Mouse (Mus musculus): Measurements from ENCODE around the gene Dnajc16. TPM values are rescaled to one million over a fixed set of nuclear protein-coding genes. Genes with fewer than 3 reads are reported as not detected.

Dnajc16 gene
- polyA plus RNA-seq, 1 experiment = 12.0 TPM

DNA sequence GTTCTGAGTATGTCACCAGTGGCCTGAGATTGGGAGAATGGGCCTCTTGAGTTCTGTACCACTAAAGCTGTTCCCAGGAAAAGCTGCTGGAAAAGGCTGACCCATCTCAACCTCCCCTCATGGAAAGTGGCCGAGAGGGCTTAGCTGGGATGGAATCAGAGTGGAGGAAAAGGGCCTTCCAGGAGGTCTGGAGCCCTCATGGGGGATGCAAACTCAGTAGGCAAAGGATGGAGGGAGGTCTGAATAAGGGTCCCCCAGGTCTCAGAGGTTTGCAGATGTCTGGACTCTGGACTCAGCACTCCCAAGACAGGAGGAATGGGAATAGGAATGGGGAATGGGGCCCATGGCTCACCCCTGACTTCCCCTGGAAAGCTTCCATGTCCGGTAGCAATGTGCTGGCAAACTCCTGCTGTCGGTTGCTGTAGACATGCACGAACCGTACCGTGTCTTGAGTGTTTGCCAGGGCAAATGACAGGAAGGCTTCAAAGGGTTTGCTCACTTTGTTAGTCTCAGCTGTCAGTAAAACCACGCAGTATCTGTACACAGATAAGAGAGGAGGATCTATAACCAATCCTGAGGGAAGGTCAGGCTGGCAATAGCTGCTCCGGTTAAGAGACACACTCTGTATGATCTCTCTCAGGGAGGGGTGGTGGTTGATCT is 21.1 kb downstream of the Dnajc16 start:
- WGBS = 70% methylated on average over 8 of the region's 8 CpGs
- H3K4me1 ChIP-seq (ENCODE audit: control insufficient read depth, insufficient read depth, low read length) = 0 out of 2 replicates have a peak, but pooled peaks cover 2% of the 10 kb centered on the region
- no peak for TF ChIP-seq POLR2A (IDR thresholded peaks at IDR 0.05; ENCODE audit: borderline replicate concordance, extremely low read depth, low read depth, low read length)
- TF ChIP-seq CTCF (IDR thresholded peaks at IDR 0.05; ENCODE audit: insufficient read depth, low read length) = no peak
- no peak for DNase-seq
- no peak overlapping the region for H3K4me3 ChIP-seq (replicated peaks; ENCODE audit: extremely low read depth, low read depth, low read length)

DNA sequence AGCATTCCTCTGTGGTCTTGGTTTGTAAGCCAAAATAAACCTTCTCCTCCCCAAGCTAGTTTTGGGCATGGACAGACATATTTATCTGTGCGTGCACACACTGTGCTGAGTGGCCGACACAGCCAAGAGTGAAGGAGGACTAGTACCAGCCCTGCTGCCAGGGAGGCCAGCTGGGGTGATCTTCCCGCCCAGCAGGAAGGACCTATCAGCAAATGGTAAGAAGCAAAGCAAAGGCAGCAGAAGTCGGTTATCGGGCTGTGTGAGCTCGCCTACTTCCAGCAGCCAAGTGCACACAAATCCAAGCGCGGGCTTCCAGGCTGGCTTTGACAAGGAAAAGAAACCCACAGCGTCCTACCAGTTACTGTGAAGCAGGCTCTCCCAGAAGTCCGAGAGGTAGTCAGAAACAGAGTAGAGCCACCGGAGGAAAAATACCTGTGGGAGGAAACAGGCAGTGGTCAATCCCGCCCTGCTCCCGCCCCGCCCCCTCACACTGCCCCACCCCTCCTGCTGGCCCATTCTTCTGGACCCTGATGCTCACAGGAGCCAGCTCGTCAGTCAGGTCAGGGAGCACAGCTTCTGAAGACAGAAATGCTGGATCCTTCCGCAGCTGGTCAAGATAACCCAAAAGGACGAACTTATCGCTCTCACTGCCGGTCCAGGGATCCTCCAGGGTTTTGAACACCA is 23.2 kb downstream of the Dnajc16 start:
- H3K4me1 ChIP-seq (ENCODE audit: control insufficient read depth, insufficient read depth, low read length) = 0 out of 2 replicates have a peak, but pooled peaks cover 2% of the 10 kb centered on the region
- TF ChIP-seq POLR2A (IDR thresholded peaks at IDR 0.05; ENCODE audit: borderline replicate concordance, extremely low read depth, low read depth, low read length) = peak; percentile 19; the same call in 1 of the 2 replicates
- TF ChIP-seq CTCF (IDR thresholded peaks at IDR 0.05; ENCODE audit: insufficient read depth, low read length) = no peak
- peak; percentile 33 for DNase-seq
- H3K4me3 ChIP-seq (replicated peaks; ENCODE audit: extremely low read depth, low read depth, low read length) = no peak overlapping the region
- WGBS = 59% methylated on average over 19 of the region's 19 CpGs

DNA sequence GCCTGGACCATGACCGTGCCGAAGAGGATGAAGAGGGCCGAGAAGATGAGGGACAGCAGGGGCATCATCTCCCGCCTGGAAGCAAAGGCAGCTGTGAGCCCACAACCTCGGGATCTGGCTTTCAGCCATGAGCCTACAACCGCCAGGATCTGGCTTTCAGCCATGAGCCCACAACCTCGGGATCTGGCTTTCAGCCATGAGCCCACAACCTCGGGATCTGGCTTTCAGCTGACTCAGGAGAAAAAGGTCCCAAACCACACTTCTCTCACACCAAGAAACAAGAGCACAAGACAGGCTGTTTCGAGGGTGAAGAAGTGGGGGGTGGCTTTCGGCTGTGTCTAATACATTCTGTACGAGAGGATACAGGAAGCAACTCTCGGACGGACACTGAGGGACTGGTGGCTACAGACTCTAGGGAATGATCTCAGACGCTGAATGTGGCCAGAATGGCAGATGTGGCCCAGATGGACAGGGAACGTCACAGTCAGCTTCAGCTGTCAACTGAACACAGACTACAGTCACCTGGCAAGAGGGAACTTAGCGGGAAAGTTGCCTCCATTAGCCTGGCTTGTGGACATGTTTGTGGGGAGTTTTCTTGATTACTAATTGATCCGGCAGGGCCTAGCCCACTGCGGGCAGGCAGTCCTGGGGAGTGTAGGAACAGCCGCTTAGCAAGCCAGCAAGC is 23.9 kb downstream of the Dnajc16 start:
- WGBS = 37% methylated on average over 19 of the region's 19 CpGs
- Histone ChIP-seq H3K4me1 (ENCODE audit: control insufficient read depth, insufficient read depth, low read length) (0 out of 2 replicates have a peak, but pooled peaks cover 2% of the 10 kb centered on the region), H3K4me3 (replicated peaks; ENCODE audit: extremely low read depth, low read depth, low read length) (no peak overlapping the region)
- no peak for TF ChIP-seq POLR2A (IDR thresholded peaks at IDR 0.05; ENCODE audit: borderline replicate concordance, extremely low read depth, low read depth, low read length)
- TF ChIP-seq CTCF (IDR thresholded peaks at IDR 0.05; ENCODE audit: insufficient read depth, low read length) = no peak
- no peak for DNase-seq

DNA sequence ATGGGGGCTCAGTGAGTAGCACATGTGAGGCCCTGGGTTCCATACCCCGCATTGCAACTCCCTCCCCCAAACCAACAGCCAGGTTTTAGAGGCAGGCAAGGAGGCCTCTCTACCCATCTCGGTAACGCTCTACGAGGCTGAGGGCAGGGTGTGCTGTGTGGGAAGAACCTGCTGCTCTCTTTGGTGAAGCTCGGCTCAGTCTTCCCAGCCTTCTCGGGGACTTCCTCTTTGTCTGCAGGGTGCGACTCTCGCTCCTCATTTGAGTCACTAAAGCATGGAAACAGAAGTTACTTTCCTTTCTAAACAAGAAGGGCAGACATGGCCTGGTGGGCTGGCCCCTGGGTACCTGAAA is 24.4 kb downstream of the Dnajc16 start:
- 63% methylated on average over 8 of the region's 8 CpGs for WGBS
- Histone ChIP-seq H3K4me1 (ENCODE audit: control insufficient read depth, insufficient read depth, low read length) (0 out of 2 replicates have a peak, but pooled peaks cover 2% of the 10 kb centered on the region), H3K4me3 (replicated peaks; ENCODE audit: extremely low read depth, low read depth, low read length) (no peak overlapping the region)
- no peak for TF ChIP-seq CTCF (IDR thresholded peaks at IDR 0.05; ENCODE audit: insufficient read depth, low read length)
- no peak for DNase-seq

DNA sequence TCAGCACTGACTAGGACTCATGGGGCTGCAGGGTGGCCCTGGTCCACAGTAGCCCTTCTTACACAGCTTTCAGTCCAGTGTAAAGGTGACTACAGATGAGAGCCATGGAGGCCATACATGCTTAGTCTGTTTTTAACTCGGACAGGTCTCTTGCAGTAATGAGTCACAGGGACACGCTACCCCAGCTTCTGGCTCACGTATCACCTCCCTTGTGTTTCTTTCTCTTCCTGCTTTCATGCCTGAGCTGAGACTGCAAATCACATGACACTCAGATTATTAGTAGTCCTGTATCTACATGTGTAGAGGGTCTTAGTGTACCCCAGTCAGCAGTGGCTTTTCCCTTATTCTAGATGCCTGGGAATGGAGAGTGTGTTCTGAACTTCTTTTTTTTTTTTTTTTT is 25.7 kb downstream of the Dnajc16 start:
- H3K4me1 ChIP-seq (ENCODE audit: control insufficient read depth, insufficient read depth, low read length) = 0 out of 2 replicates have a peak, but pooled peaks cover 2% of the 10 kb centered on the region
- 90% methylated on average over 3 of the region's 3 CpGs for WGBS
- TF ChIP-seq CTCF (IDR thresholded peaks at IDR 0.05; ENCODE audit: insufficient read depth, low read length) (no peak), POLR2A (IDR thresholded peaks at IDR 0.05; ENCODE audit: borderline replicate concordance, extremely low read depth, low read depth, low read length) (no peak)
- DNase-seq = no peak
- H3K4me3 ChIP-seq (replicated peaks; ENCODE audit: extremely low read depth, low read depth, low read length) = no peak overlapping the region

DNA sequence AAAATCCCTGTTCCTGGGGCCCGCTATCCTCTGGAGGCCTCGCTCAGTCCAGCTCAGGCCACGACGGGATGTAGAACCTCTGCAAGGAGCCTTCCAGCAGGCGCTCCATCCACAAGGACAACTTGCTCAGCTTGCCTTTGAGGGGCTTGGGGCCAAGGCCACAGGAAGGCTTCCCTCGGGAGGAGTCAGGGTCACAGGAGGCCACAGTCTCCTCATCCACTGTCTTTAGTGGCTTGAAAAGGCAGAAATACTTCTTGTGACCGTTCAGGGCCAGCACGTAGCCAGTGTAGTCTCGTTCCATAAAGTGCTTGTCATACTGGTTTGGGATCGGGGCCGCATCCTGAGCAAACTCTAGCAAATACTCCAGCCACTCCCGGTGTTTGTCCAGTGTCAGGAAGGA is 27.3 kb downstream of the Dnajc16 start:
- TF ChIP-seq POLR2A (IDR thresholded peaks at IDR 0.05; ENCODE audit: borderline replicate concordance, extremely low read depth, low read depth, low read length) (no peak), CTCF (IDR thresholded peaks at IDR 0.05; ENCODE audit: insufficient read depth, low read length) (no peak)
- no peak for DNase-seq
- Histone ChIP-seq H3K4me3 (replicated peaks; ENCODE audit: extremely low read depth, low read depth, low read length) (no peak overlapping the region), H3K4me1 (ENCODE audit: control insufficient read depth, insufficient read depth, low read length) (0 out of 2 replicates have a peak, but pooled peaks cover 2% of the 10 kb centered on the region)
- WGBS = 74% methylated on average over 12 of the region's 12 CpGs

DNA sequence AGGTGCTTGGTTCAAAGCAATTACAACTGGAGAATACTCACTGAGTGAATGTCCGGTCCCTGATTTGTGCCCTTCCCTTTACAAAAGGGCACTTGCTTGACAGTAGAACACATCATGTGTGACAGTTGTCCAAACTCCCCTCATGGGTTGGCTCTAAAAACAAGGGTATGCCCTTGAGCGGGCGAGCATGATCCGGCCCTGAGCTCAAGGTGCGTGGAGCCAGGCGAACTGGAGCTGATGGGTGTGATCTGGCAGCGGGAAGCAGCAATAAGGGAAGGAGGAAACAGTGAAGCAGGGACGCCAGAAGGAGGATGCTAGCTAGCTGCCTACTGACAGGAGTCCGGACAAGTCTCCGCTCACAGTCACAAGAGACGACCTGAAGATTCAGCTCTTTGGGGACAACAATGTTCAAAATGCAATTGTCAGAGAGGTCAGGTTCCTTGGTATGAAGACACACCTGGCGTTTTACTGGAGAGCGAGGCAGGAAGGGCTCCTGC is 28.6 kb downstream of the Dnajc16 start:
- Histone ChIP-seq H3K4me3 (replicated peaks; ENCODE audit: extremely low read depth, low read depth, low read length) (no peak overlapping the region), H3K4me1 (ENCODE audit: control insufficient read depth, insufficient read depth, low read length) (0 out of 2 replicates have a peak, but pooled peaks cover 2% of the 10 kb centered on the region)
- DNase-seq = no peak
- WGBS = 91% methylated on average over 13 of the region's 13 CpGs
- TF ChIP-seq POLR2A (IDR thresholded peaks at IDR 0.05; ENCODE audit: borderline replicate concordance, extremely low read depth, low read depth, low read length) = no peak
- TF ChIP-seq CTCF (IDR thresholded peaks at IDR 0.05; ENCODE audit: insufficient read depth, low read length) = no peak

DNA sequence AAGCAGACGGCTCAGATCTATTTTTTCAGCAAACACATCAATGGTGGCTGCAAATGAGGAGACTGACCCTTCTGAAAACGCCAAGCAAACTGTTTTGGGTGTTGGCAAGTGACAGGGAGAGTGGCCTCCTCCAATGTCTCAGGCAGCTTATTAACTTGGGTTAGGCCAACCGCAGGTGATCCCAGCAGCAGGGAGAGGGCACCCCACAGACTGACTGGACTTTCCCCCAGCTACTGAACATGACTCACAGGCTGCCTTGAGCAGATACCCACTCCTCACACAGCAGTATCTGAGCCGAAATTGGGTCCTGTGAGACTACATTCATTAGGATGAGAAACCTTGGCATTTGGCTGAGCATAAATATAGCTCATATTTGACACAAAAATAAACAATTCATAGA is 29.8 kb downstream of the Dnajc16 start:
- Histone ChIP-seq H3K4me3 (replicated peaks; ENCODE audit: extremely low read depth, low read depth, low read length) (no peak overlapping the region), H3K4me1 (ENCODE audit: control insufficient read depth, insufficient read depth, low read length) (no peaks in the 10 kb centered on the region)
- 84% methylated on average over 4 of the region's 4 CpGs for WGBS
- TF ChIP-seq POLR2A (IDR thresholded peaks at IDR 0.05; ENCODE audit: borderline replicate concordance, extremely low read depth, low read depth, low read length) (no peak), CTCF (IDR thresholded peaks at IDR 0.05; ENCODE audit: insufficient read depth, low read length) (no peak)
- DNase-seq = no peak

DNA sequence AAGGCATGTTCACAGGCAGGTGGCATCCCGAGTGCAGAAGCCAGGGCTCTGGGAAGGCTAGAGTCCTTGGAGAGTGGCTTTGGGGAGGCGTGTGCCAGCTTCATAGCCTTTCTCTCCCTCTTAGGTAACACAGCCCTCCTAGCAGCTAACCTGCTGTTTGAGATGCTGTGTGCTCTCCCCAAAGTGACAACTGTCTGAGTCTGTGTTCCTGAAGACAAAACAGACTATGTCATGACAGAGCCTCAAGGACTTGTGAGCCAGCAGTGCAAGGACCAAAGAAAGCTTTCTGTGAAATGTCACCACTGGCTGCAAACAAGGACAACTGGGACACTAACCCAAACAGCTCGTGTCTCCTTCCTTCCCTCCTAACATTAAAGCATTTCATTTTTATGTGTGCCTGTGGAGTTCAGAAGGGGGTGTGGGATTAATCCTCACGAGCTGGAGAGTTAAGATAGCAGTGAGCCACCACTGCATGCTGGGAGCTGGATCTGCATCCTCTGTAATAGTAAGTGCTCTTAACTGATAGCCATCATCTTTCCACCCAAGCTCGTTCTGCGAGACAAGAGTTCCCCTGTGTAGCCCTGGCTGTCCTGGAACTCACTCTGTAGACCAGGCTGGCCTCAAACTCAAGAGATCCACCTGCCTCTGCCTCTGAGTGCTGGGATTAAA is 31.7 kb downstream of the Dnajc16 start:
- no peak for DNase-seq
- Histone ChIP-seq H3K4me3 (replicated peaks; ENCODE audit: extremely low read depth, low read depth, low read length) (no peak overlapping the region), H3K4me1 (ENCODE audit: control insufficient read depth, insufficient read depth, low read length) (no peaks in the 10 kb centered on the region)
- TF ChIP-seq CTCF (IDR thresholded peaks at IDR 0.05; ENCODE audit: insufficient read depth, low read length) (no peak), POLR2A (IDR thresholded peaks at IDR 0.05; ENCODE audit: borderline replicate concordance, extremely low read depth, low read depth, low read length) (no peak)
- WGBS = 60% methylated on average over 6 of the region's 6 CpGs

Measured in lung, adult 2 months (tissue).